Mouse (Mus musculus): ENCODE measurements around the gene Sprtn. TPM values are rescaled to one million over a fixed set of nuclear protein-coding genes. Genes with fewer than 3 reads are reported as not detected.

The Sprtn gene
- total RNA-seq, 1 experiment from 2014 or later: 22.1 TPM

DNA sequence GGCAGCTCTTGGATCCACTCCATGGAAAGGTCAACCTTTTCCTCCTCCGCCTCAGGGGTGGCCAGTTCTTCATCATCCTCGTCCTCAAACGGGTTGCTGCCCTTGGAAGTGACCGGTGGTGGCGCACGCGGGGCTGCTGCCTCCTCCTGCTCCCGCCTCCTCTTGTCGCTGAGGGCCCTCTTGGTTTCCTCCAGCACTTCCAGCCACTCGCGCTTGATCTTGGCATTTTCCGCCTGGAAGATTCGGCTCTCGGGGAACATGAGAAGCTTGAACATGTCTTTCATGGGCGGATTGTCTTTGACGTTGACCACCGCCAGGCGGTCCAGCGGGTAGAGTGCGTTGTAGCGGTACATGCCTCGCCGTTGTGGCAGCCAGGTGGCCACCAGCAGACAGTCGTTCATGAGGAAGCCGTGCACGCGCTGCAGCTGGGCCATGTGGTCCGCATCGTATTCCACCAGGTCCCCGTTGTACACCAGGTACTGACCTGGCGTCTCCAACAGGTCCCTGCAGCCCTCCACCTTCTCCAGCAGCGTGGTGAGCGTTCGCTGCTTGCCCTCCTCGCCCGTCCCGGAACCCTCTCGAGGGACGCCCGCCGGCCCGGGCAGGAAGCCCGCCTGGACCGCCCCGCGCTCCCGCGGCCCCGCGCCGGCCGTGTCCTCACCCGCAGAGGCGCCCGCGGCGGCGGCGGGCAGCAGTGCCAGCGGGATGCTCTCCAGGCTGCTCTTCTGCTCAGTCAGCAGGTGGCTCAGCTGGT lies 877 bp upstream of the Sprtn start:
- peak; percentile 55 for ATAC-seq (replicated peaks; ENCODE audit: insufficient number of reproducible peaks, low FRiP score, low TSS enrichment, poor library complexity, severe bottlenecking)

- ATAC-seq (replicated peaks; ENCODE audit: insufficient number of reproducible peaks, low FRiP score, low TSS enrichment, poor library complexity, severe bottlenecking): no peak
Observed at GRCm38 (mm10) chr8:124898251-124898905, 692 bp downstream of the Sprtn start.

DNA sequence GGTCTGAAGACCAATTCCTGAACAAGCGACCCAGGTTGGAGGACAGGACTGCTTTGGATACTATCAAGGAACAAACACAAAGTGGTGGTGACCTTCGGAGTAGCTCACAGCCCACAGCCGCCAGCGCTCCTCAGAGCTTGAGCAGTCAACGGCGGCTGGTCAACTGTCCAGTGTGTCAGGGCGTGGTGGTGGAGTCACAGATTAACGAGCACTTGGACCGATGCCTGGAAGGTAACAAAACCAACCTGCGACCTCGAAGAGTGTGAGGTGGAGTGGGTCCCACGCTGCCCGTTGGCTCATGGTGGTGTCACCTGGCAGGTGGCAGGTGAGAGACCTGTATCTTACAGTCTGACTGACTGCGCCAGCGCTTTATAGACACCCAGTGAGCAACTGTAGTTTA lies 5.5 kb downstream of the Sprtn start:
- no peak for ATAC-seq (replicated peaks; ENCODE audit: insufficient number of reproducible peaks, low FRiP score, low TSS enrichment, poor library complexity, severe bottlenecking)

GRCm38 (mm10) chr8:124905482-124905881 lies 7.8 kb downstream of the Sprtn start:
- ATAC-seq (replicated peaks; ENCODE audit: insufficient number of reproducible peaks, low FRiP score, low TSS enrichment, poor library complexity, severe bottlenecking): no peak

DNA sequence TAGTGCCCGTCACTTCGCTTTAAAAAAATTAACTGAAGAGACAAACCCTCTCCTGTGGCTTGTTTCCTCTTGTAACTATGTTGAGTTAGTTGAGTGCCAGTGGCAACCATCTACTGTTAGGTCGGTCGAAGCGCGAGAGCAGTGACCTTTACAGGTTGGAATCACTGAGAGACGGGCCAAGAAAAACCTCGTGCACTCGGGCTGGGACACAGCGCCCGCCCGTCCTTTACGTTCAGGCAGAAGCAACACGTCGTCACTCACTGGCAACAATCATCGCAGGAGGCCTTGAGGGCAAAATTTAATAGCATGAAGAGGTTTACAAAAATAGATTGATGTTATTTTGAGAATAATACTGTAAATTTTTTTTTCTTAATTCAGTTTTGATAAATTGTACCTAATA lies 12.2 kb downstream of the Sprtn start:
- ATAC-seq (replicated peaks; ENCODE audit: insufficient number of reproducible peaks, low FRiP score, low TSS enrichment, poor library complexity, severe bottlenecking): no peak

DNA sequence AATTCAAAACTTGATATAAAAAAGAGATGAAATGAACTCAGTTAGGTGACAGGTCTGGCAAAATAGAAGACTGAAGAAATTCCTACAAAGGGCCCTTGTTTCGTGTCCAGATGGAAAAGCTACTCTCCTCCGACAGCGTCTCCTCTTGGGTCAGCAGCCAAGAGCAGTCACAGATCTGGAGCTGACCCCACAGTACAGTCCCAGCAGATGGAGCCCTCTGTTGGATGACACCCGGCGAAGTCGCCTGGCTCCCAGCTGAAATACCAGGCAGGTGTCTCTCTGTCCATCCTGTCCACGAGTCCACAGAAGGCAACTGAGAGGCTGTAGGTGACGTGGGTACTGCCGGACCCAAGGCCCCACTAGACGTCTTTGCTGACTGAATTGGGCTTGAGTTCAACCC lies 12.7 kb downstream of the Sprtn start:
- ATAC-seq (replicated peaks; ENCODE audit: insufficient number of reproducible peaks, low FRiP score, low TSS enrichment, poor library complexity, severe bottlenecking): no peak

DNA sequence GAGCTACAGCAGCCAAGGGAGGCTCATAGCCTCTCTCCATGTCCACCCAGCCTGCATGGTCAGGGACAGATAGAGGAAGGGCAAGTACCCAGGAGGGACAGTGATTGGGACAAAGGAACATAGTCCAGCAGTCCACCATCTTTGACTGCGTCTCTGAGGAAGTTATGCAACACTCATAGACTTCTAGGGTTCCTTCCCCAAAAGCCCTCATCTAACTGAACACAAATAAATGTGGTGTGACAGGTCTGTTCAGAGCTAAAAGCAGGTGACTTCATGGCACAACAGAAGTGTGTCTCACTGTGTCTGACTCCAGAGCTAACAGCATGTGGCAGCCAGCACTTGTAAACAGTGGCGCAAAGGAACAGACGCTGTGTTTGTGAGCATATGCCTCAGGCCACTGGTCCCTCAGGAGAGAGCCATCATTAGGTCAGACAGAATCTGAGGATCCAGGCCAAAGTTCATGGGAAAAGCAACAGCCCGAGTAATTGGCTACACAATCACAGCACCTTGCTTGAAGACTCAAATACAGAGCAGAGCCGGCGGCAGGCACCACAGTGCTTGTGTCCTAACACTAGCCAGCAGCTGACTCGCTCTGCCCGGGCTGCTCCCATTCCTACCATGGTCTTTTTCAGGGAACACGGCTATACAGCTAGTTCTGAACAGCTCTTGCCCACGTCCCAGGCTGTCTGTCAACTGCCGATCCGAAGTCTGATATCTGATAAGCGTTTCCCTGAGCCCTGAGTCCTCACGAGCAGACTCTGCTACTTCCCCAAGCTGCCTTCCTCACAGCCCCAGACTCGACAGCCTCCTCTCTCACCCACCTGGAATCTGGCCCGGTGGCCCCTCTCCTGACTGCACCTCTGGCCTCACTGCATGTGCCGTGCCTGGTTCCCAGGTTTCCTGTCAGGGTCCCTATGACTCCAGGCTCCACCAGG lies 14.5 kb downstream of the Sprtn start:
- peak; percentile 64 for ATAC-seq (replicated peaks; ENCODE audit: insufficient number of reproducible peaks, low FRiP score, low TSS enrichment, poor library complexity, severe bottlenecking)

DNA sequence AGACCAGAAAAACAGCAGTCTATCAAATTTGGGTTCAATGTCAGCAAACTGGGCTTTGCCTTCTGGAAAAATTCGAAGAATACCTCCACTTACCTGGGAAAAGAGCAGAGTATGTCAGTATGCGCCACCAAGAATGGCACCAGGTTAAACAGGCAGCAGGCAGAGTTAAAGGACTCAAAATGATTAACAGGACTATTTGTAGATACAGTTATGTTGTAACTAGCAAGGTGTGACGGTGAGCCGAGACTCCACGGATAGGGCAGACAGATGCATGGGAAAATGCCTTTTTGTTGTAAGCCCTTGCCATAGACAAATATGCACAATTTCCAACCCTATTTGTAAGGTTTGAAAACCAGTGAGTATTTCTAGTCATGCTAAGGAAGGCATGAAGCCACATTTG lies 16.4 kb downstream of the Sprtn start:
- no peak for ATAC-seq (replicated peaks; ENCODE audit: insufficient number of reproducible peaks, low FRiP score, low TSS enrichment, poor library complexity, severe bottlenecking)

DNA sequence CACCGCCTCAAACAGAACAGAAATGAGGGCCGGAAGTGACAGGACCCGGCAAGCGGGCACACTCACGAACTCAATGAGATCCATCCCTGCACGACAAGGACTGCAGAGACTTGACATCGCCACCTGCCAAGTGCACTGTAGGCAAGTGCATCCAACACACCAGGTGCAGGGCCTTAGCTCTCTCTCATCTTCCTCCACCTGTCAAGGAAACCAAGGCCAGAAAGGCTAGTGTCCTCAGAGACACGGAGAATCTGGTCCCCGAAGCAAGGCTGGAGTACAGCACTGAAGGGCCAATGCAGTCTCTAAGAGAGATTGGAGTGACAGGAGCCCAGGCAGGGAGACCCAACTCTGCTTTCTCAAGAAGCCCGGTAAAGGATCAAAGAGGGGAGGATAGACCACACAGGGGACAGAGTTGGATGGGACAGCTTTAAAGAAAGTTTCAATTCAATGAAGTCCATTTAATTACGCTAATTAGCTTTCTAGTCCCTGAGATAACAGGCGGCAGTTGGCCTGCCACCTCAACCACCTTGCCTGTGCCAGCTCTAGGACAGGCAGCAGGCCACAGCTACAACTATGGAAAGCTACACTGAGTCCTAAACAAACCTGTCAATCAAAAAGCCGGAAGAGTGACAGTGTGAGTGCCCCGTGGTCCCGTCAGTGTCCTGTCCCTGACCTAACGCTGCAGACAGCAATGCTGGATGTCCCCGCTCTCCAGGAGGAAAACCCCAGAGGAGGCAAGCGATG lies 20.2 kb downstream of the Sprtn start:
- no peak for ATAC-seq (replicated peaks; ENCODE audit: insufficient number of reproducible peaks, low FRiP score, low TSS enrichment, poor library complexity, severe bottlenecking)

DNA sequence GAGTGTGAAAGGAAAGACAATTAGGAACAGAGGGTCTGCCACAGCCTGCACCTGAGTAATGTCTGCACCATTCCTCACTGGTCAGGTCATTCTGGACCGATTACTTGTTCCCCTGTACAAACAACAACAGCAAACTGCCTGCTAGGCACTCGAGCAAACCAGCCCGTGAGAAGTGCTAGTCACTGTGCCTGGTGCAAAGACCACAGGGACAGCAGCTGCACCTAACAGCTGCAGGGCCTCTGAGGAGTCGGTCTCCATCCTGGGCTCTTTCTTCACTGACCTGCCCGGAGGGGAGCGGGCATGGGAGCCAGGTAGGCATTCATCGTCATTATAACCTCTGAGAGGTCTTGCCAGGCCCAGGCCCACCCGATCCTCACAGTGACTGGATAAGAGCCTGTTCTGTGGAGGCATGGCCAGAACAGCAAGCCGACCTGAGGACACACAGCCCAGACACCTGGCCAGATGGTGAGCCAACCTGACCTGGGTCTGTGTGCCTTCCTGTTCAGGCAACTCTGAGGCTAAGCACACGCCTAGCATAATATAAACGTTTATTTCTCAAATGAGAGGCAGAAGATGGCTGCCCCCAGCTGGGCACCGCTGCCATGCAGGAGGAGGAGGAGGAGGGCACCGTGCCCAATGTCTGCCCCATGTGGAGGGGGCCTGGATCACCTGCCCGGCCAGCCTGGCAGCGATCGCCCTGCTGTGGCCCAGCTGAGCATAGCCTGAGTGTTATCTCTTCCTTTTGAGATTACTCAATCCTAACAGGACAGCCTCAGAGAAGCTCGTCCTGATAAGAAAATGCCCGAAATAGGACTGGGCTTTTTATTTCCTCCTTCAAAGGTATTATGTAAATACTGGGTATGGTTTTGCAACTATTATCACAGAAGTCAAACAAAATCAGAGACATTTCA lies 23.9 kb downstream of the Sprtn start:
- ATAC-seq (replicated peaks; ENCODE audit: insufficient number of reproducible peaks, low FRiP score, low TSS enrichment, poor library complexity, severe bottlenecking): peak; percentile 27; the same call in 1 of the 2 replicates

- ATAC-seq (replicated peaks; ENCODE audit: insufficient number of reproducible peaks, low FRiP score, low TSS enrichment, poor library complexity, severe bottlenecking): no peak
Observed at GRCm38 (mm10) chr8:124922490-124923089, 24.9 kb downstream of the Sprtn start.

GRCm38 (mm10) chr8:124923971-124924652 lies 26.4 kb downstream of the Sprtn start:
- ATAC-seq (replicated peaks; ENCODE audit: insufficient number of reproducible peaks, low FRiP score, low TSS enrichment, poor library complexity, severe bottlenecking): no peak; the same call in 1 of the 2 replicates

DNA sequence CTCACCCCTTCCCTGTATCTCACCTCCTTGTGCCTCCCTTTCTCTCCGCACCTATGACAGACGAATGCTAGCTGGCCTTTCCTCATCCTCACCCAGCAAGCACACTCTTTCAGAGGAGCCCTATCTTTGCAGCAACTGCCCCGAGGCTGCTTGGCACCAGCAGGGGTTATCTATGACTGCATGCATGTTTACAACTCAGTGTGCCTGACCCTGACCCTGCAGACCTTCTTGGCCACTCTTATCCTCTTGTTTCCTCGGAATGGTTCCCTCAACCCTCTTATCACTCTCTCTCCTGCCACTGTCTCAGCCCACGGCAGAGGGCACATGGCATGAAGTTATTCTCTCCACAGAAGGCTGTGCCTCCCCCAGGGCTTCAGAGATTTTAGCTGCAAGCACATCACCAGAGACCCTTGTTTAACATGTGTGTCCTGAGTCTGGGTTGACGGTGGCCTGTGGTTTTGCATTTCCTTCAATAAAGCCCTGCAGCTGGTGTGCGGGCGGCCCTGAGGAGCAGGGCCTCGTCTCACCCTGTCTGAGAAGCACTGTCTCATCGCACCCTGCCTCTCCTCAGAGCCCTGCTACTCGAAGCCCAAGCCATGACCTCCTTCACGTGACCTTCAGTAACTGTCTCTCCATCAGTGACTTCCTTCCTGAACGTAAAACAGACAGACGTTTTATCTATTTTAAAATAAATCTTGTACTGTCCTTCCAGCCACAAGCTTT lies 28.0 kb downstream of the Sprtn start:
- ATAC-seq (replicated peaks; ENCODE audit: insufficient number of reproducible peaks, low FRiP score, low TSS enrichment, poor library complexity, severe bottlenecking): no peak

- ATAC-seq (replicated peaks; ENCODE audit: insufficient number of reproducible peaks, low FRiP score, low TSS enrichment, poor library complexity, severe bottlenecking): no peak
Observed at GRCm38 (mm10) chr8:124926351-124926771, 28.7 kb downstream of the Sprtn start.

DNA sequence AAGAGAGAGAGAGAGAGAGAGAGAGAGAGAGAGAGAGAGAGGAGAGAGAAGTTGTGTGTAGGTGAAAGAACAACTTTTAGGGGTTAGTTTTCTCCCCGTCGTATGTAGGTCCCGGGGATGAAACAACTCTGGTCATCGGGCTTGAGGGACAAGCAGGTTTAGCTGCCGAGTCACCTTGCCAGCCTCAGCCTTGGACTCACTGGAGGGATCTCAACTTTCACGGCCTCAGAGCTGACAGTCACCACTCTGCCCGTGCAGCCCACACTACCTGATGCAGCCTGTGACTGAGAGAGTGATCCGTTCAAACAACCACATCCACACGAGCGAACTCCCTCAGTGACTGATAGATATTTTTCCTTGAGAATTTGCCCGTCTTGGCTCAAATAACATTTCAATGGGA lies 31.3 kb downstream of the Sprtn start:
- ATAC-seq (replicated peaks; ENCODE audit: insufficient number of reproducible peaks, low FRiP score, low TSS enrichment, poor library complexity, severe bottlenecking): no peak

DNA sequence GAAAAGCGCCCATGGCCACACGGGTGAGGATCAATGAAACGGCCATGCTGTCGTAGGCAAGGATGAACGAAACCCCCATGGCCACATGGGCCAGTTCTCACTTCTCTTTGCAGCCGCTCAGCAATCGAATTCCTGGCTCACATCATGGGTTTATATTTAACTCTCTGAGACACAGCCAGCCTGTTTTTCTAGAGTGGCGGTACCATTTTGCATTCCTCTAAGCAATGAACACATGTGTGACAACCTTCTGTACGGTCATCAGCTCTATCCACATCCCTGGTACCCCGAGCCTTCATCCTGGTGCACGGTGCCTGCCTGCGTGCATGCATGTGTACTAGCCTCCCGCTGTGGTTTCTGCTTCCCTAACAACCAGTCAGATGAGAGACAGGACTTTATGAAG lies 32.4 kb downstream of the Sprtn start:
- ATAC-seq (replicated peaks; ENCODE audit: insufficient number of reproducible peaks, low FRiP score, low TSS enrichment, poor library complexity, severe bottlenecking): no peak
